Mouse (Mus musculus) heart, postnatal 0 days (tissue): ENCODE data around the gene Sema3b. TPM values are rescaled to one million over a fixed set of nuclear protein-coding genes. Genes with fewer than 3 reads are reported as not detected.

Source experiments
- ATAC-seq: fragments of 200-750 bp; cut with Nextera tagmentation; 2 replicates; pipeline ENCODE4 v1.8.0; 2017; ENCODE audit warnings: low read depth, moderate number of reproducible peaks, moderate library complexity; ENCODE audit not compliant: insufficient read depth
- DNase-seq: peaks from one replicate; pipeline ENCODE4 v3.0.0-alpha.2; 2016; ENCODE audit warnings: low spot score
- H3K27ac ChIP-seq: fragments of 300-500 bp; sonication (generic); 2 replicates; pipeline ENCODE4 v1.5.1; 2014; ENCODE audit warnings: low read depth, mild to moderate bottlenecking
- H3K27me3 ChIP-seq: fragments of 300-500 bp; sonication (generic); 2 replicates; pipeline ENCODE4 v1.6.1; 2014; ENCODE audit warnings: low read length, mixed read lengths; ENCODE audit not compliant: control insufficient read depth, insufficient read depth
- H3K36me3 ChIP-seq: fragments of 300-500 bp; sonication (generic); replicated peaks from 2 replicates; pipeline ENCODE4 v1.6.1; 2014; ENCODE audit warnings: low read length, mixed read lengths; ENCODE audit not compliant: control insufficient read depth, insufficient read depth
- H3K4me1 ChIP-seq: fragments of 300-500 bp; sonication (generic); 2 replicates; pipeline ENCODE4 v1.6.1; 2014; ENCODE audit warnings: antibody characterized with exemption; ENCODE audit not compliant: control insufficient read depth, insufficient read depth
- H3K4me2 ChIP-seq: fragments of 300-500 bp; sonication (generic); 2 replicates; pipeline ENCODE4 v1.6.1; 2014; ENCODE audit warnings: low read depth, mild to moderate bottlenecking, low read length, moderate library complexity
- H3K4me3 ChIP-seq: fragments of 300-500 bp; sonication (generic); 2 replicates; pipeline ENCODE4 v1.5.1; 2014; ENCODE audit warnings: low read depth, low read length
- H3K9ac ChIP-seq: fragments of 300-500 bp; sonication (generic); replicated peaks from 2 replicates; pipeline ENCODE4 v1.6.1; 2014; ENCODE audit warnings: low read depth, low read length, mixed read lengths
- H3K9me3 ChIP-seq: fragments of 300-500 bp; sonication (generic); replicated peaks from 2 replicates; pipeline ENCODE4 v1.6.1; 2016; ENCODE audit warnings: low read length; ENCODE audit not compliant: control insufficient read depth
- CTCF ChIP-seq: IDR thresholded peaks from 2 replicates; pipeline ENCODE4 v1.5.1; 2016; ENCODE audit warnings: antibody characterized with exemption, control low read depth, low read depth
- EP300 ChIP-seq: IDR thresholded peaks from 2 replicates; pipeline ENCODE4 v1.6.1; 2016; ENCODE audit warnings: antibody characterized with exemption, low read depth
- WGBS: fragments of 180-500 bp; shearing (Covaris S2); extraction: QIAGEN DNeasy Blood & Tissue Kit; methylation state at CpG from one replicate; pipeline ENCODE4 v1.1.7; 2014; 5-methylcytosine and 5-hydroxymethylcytosine counted together
- polyA plus RNA-seq: library from polyadenylated mRNA; unstranded; fragments of >200 nt; fragmentation: Nextera tagmentation; extraction: Ambion mirVana; gene quantifications from 2 replicates; pipeline ENCODE4 v1.2.1, GENCODE M21; 2015
- total RNA-seq: library from RNA; depleted of rRNA; stranded (reverse); fragments of >200 nt; gene quantifications from 2 replicates; pipeline ENCODE4 v1.2.3, GENCODE M21; 2014; ENCODE audit warnings: low replicate concordance; rRNA removed

Sema3b gene
- total RNA-seq, result 21.0 and 34.9 TPM in 2 replicates
- polyA plus RNA-seq, result 8.9 and 9.1 TPM in 2 replicates

DNA sequence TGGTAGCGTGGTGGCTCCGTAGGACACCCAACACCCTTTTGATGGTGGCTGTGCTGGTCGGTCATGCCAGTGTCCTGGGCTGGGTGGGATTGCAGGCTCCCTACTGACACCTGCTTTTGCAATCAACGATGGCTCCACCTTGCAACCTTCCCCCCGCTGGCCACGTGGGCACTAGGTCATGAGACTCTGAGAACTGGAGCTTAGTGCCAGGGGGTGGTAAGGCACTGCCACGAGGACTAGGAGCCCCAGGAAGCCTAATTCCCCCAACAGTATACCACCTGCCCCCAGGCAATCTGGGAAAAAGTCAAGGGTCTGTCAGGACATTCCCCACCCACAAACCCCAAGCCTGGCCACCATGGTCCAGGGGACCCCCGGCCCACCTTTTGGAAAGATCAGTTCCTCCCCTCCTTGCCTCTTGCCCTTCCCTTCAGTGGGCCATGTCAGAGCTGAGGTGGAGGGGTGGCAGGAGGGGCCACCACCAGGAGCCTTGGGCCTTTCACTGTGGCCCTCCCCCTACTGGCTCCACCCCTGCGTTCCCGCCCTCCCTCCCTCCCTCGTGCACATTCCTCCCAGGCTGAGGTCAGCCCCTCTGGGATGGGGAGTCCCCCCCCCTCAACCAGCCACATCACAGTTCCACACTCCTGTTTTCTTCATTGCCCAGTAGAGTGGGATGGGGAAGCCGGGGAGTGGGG, at the start of gene Sema3b:
Gene Sema3b (minus strand): TSS at position 489 of the 692 bp plus-strand sequence.
- H3K9ac ChIP-seq, result 0 out of 2 replicates have a peak within 1 kb of the TSS, but pooled peaks have one; percentile 28
- DNase-seq, result peak; percentile 47
- H3K27me3 ChIP-seq, result no peaks in the 10 kb centered on the region
- H3K9me3 ChIP-seq, result no peaks in the 10 kb centered on the region
- 46% methylated on average over 12 of the region's 12 CpGs for WGBS
- H3K4me2 ChIP-seq, result peak within 1 kb of the TSS; percentile 62
- no peak within 1 kb of the TSS for H3K4me3 ChIP-seq
- no peak for TF ChIP-seq EP300
- no peak for TF ChIP-seq CTCF
- peak; percentile 9; the same call in 1 of the 2 replicates for ATAC-seq
- peaks cover 49% of the 10 kb centered on the region for H3K4me1 ChIP-seq
- H3K27ac ChIP-seq, result peak within 1 kb of the TSS; percentile 83
- H3K36me3 ChIP-seq, result peaks cover 4% of the 10 kb centered on the region

- H3K4me1 ChIP-seq, result no peaks in the 10 kb centered on the region
- TF ChIP-seq EP300, result no peak
- TF ChIP-seq CTCF, result no peak
- no peaks in the 10 kb centered on the region for H3K9me3 ChIP-seq
- H3K27me3 ChIP-seq, result no peaks in the 10 kb centered on the region
- no peak overlapping the region for H3K4me2 ChIP-seq
- H3K27ac ChIP-seq, result no peak overlapping the region
- no peaks in the 10 kb centered on the region for H3K36me3 ChIP-seq
- no peak for DNase-seq
- 81% methylated on average over 6 of the region's 6 CpGs for WGBS
- H3K9ac ChIP-seq, result no peak overlapping the region
- no peak overlapping the region for H3K4me3 ChIP-seq
- no peak for ATAC-seq
These were observed 49.1 kb upstream of the Sema3b start for GRCm38 (mm10) chr9:107658096-107658495.

- no peak for TF ChIP-seq CTCF
- no peak for TF ChIP-seq EP300
- ATAC-seq, result no peak
- no peak overlapping the region for H3K4me2 ChIP-seq
- no peaks in the 10 kb centered on the region for H3K27me3 ChIP-seq
- no peaks in the 10 kb centered on the region for H3K9me3 ChIP-seq
- no peak for DNase-seq
- no peaks in the 10 kb centered on the region for H3K36me3 ChIP-seq
- H3K9ac ChIP-seq, result no peak overlapping the region
- 82% methylated on average over 5 of the region's 5 CpGs for WGBS
- no peak overlapping the region for H3K4me3 ChIP-seq
- no peak overlapping the region for H3K27ac ChIP-seq
- H3K4me1 ChIP-seq, result no peaks in the 10 kb centered on the region
These were observed 48.1 kb upstream of the Sema3b start for GRCm38 (mm10) chr9:107657144-107657543.

- TF ChIP-seq CTCF, result no peak
- no peak for TF ChIP-seq EP300
- DNase-seq (no peak), ATAC-seq (no peak)
- Histone ChIP-seq H3K4me1 (no peaks in the 10 kb centered on the region), H3K9ac (no peak overlapping the region), H3K4me3 (no peak overlapping the region), H3K27me3 (no peaks in the 10 kb centered on the region), H3K9me3 (no peaks in the 10 kb centered on the region), H3K27ac (no peak overlapping the region), H3K36me3 (no peaks in the 10 kb centered on the region), H3K4me2 (no peak overlapping the region)
- 81% methylated on average over 4 of the region's 4 CpGs for WGBS
These were observed 45.6 kb upstream of the Sema3b start for GRCm38 (mm10) chr9:107654585-107654984.

DNA sequence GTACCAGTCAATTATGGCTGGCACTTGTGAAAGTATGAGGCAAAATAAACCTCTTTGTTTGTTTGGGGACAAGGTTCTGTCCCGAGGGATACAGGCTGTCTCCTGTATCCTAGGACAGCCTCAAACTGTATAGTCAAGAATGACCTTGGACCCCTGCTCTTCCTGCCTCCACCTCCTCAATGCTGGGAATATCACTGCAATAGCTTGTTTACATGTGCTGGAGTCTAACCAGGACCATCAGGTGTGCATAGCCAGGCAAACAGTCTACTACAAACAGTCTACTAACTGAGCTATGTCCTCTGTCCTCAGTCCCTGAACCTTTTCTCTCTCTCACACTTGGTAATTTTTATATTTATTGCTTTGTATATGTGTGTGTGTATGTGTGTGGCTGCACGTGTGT, 44.4 kb upstream of the Sema3b start:
- Histone ChIP-seq H3K27ac (no peak overlapping the region), H3K27me3 (no peaks in the 10 kb centered on the region), H3K4me2 (no peak overlapping the region), H3K36me3 (no peaks in the 10 kb centered on the region), H3K9me3 (no peaks in the 10 kb centered on the region), H3K4me3 (no peak overlapping the region), H3K4me1 (no peaks in the 10 kb centered on the region), H3K9ac (no peak overlapping the region)
- TF ChIP-seq CTCF (no peak), EP300 (no peak)
- no peak for ATAC-seq
- WGBS, result 79% methylated on average over 2 of the region's 2 CpGs
- no peak for DNase-seq
